Mouse (Mus musculus): Measurements from ENCODE around the gene Pip4k2b. TPM values are rescaled to one million over a fixed set of nuclear protein-coding genes. Genes with fewer than 3 reads are reported as not detected.

The Pip4k2b gene
- polyA plus RNA-seq, 1 experiment from 2014 or later: 1.8 TPM

DNA sequence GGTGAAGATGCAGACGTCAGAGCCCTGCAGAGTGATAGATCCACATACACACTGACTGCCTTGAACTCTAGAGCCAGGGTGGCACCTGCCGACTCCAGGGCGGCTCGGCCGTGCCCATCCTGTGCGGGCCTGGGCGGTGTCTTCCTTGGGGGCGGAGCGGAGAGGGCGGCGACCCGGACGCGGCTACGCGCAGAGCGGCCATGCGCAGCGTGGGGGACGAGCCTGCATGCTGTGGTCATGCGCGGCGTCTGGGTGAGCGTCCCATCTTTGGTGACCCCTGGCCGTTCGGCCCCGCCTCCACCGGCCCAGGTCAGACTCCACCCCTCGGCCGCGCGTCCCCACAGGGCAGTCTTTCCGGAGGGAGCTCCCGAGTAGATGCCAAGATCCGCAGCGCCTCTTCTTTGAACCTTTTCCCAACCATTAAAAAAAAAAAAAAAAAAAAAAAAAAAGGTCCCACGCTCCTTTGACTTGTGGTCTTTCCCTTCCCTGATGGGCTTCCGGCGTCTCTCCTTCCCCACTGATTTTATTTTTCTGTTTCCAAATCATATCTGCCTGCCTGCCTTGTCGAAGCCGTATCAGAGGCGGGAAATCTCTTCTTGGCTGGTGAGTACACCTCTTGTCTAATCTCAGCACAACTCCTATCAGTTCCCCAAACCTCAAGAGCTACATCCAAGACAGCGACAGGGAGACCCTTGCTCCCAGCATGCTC is 58.7 kb downstream of the Pip4k2b start, which contains the start of gene Cisd3:
Cisd3 (plus strand) TSS at position 214 of the 709 bp plus-strand sequence.
- peak within 1 kb of the TSS; percentile 92 for H3K27ac ChIP-seq
- peak within 1 kb of the TSS; percentile 32 for H3K4me3 ChIP-seq
- H3K9me3 ChIP-seq: no peaks in the 10 kb centered on the region
- peak; percentile 87 for ATAC-seq (ENCODE audit: borderline replicate concordance, extremely low read depth, low FRiP score, low TSS enrichment)
- WGBS: under 1% methylated on average over 43 of the region's 43 CpGs
- H3K27me3 ChIP-seq: no peaks in the 10 kb centered on the region
- peak within 1 kb of the TSS; percentile 43 for H3K9ac ChIP-seq
- peak within 1 kb of the TSS; percentile 67 for H3K4me2 ChIP-seq
- peaks cover 35% of the 10 kb centered on the region for H3K36me3 ChIP-seq
- H3K4me1 ChIP-seq: peaks cover 57% of the 10 kb centered on the region

DNA sequence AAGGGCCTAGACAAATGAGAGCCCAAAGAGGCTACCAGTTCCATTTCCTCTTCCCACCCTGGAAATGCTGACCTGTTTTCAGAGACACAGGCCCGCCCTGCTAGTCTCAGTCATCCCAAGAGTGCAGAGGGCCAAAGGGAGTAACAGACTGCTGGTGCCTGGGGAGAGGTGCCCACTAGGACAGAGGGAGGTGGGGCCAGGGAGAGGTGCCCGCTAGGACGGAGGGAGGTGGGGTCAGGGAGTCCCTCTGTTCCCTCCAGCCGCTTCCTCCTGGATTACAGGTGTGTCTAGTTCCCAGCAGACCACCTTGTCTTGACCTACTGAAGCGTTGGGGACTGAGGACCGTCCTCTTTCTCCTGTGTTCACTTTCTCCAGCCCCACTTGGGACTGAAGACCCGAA is 59.7 kb downstream of the Pip4k2b start:
- Histone ChIP-seq H3K4me1 (peaks cover 66% of the 10 kb centered on the region), H3K4me3 (no peak overlapping the region), H3K9me3 (no peaks in the 10 kb centered on the region), H3K27me3 (no peaks in the 10 kb centered on the region), H3K4me2 (no peak overlapping the region), H3K36me3 (peaks cover 29% of the 10 kb centered on the region), H3K9ac (no peak overlapping the region), H3K27ac (peak overlapping the region; percentile 92)
- WGBS: 28% methylated on average over 7 of the region's 7 CpGs
- no peak for ATAC-seq (ENCODE audit: borderline replicate concordance, extremely low read depth, low FRiP score, low TSS enrichment)

- Histone ChIP-seq H3K4me1 (peaks cover 66% of the 10 kb centered on the region), H3K4me2 (no peak overlapping the region), H3K9ac (no peak overlapping the region), H3K27ac (peak overlapping the region; percentile 92), H3K27me3 (no peaks in the 10 kb centered on the region), H3K36me3 (peaks cover 31% of the 10 kb centered on the region), H3K4me3 (no peak overlapping the region), H3K9me3 (no peaks in the 10 kb centered on the region)
- WGBS: 75% methylated on average over 6 of the region's 6 CpGs
- no peak for ATAC-seq (ENCODE audit: borderline replicate concordance, extremely low read depth, low FRiP score, low TSS enrichment)
Observed at GRCm38 (mm10) chr11:97684063-97684680, 60.3 kb downstream of the Pip4k2b start.

DNA sequence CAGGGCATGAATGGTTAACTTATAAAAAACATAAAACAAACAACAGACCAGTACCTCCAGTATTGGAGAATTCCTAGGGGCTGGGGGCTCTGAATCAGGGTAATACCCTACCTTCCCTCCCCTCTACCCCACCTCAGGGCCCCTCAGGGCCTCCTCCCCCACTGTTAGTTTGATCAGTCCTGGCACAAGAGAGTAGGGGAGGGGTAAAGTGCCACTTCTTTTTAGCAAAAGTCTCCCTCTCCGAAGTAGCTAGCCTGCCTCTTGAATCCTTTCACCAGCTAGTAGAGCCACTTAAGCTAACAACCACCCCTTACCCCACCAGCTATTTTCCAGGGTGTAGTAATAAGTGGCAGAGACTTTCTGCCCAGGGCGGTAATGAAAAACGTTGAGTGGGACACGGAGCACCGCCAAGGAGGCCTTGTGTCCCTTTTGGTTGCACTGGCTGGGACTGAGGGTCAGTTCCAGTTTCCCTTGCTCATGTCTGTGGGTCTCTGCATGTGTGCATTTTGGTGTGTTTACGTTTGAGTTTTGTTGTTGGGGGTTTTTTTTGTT is 61.9 kb downstream of the Pip4k2b start:
- peak; percentile 47 for ATAC-seq (ENCODE audit: borderline replicate concordance, extremely low read depth, low FRiP score, low TSS enrichment)
- H3K4me2 ChIP-seq: peak overlapping the region; percentile 18

GRCm38 (mm10) chr11:97680430-97680829 is 64.1 kb downstream of the Pip4k2b start:
- Histone ChIP-seq H3K27me3 (no peaks in the 10 kb centered on the region), H3K36me3 (peaks cover 52% of the 10 kb centered on the region), H3K27ac (peak overlapping the region; percentile 92), H3K4me1 (peaks cover 76% of the 10 kb centered on the region), H3K9me3 (no peaks in the 10 kb centered on the region), H3K9ac (no peak overlapping the region), H3K4me3 (no peak overlapping the region), H3K4me2 (peak overlapping the region; percentile 16; the same call in 1 of the 2 replicates)
- 54% methylated on average over 12 of the region's 12 CpGs for WGBS
- no peak for ATAC-seq (ENCODE audit: borderline replicate concordance, extremely low read depth, low FRiP score, low TSS enrichment)

More for the DNA sequence above, 61.9 kb downstream of the Pip4k2b start:
- H3K9me3 ChIP-seq: no peaks in the 10 kb centered on the region
- H3K4me1 ChIP-seq: peaks cover 75% of the 10 kb centered on the region
- WGBS: 58% methylated on average over 6 of the region's 6 CpGs
- no peak overlapping the region for H3K4me3 ChIP-seq
- H3K27me3 ChIP-seq: no peaks in the 10 kb centered on the region
- H3K36me3 ChIP-seq: peaks cover 37% of the 10 kb centered on the region
- H3K9ac ChIP-seq: no peak overlapping the region
- H3K27ac ChIP-seq: peak overlapping the region; percentile 92

DNA sequence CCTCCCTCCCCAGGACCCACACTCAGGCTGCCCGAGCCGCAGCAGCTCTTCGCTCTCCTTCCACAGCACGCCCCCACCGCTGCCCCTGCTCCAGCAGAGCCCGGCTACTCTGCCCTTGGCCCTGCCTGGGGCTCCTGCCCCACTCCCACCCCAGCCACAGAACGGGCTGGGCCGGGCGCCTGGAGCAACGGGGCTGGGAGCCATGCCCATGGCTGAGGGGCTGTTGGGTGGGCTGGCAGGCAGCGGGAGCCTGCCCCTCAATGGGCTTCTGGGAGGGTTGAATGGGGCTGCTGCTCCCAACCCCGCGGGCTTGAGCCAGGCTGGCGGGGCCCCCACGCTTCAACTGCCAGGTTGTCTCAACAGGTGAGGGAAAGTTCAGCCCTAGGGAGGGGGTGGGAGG is 66.2 kb downstream of the Pip4k2b start:
- Histone ChIP-seq H3K36me3 (peaks cover 72% of the 10 kb centered on the region), H3K27ac (no peak overlapping the region), H3K9me3 (no peaks in the 10 kb centered on the region), H3K4me1 (peaks cover 55% of the 10 kb centered on the region), H3K4me2 (no peak overlapping the region), H3K9ac (no peak overlapping the region), H3K4me3 (no peak overlapping the region), H3K27me3 (no peaks in the 10 kb centered on the region)
- ATAC-seq (ENCODE audit: borderline replicate concordance, extremely low read depth, low FRiP score, low TSS enrichment): no peak
- 80% methylated on average over 15 of the region's 15 CpGs for WGBS

- H3K27ac ChIP-seq: no peak overlapping the region
- no peak overlapping the region for H3K4me2 ChIP-seq
- peaks cover 53% of the 10 kb centered on the region for H3K4me1 ChIP-seq
- 52% methylated on average over 8 of the region's 8 CpGs for whole genome bisulfite sequencing
- no peak for ATAC-seq (ENCODE audit: borderline replicate concordance, extremely low read depth, low FRiP score, low TSS enrichment)
- H3K9me3 ChIP-seq: no peaks in the 10 kb centered on the region
- no peaks in the 10 kb centered on the region for H3K27me3 ChIP-seq
- no peak overlapping the region for H3K9ac ChIP-seq
- peaks cover 74% of the 10 kb centered on the region for H3K36me3 ChIP-seq
- no peak overlapping the region for H3K4me3 ChIP-seq
Observed at GRCm38 (mm10) chr11:97677842-97678241, 66.7 kb downstream of the Pip4k2b start.

- Histone ChIP-seq H3K36me3 (peaks cover 78% of the 10 kb centered on the region), H3K4me3 (no peak overlapping the region), H3K27me3 (no peaks in the 10 kb centered on the region), H3K4me2 (no peak overlapping the region), H3K27ac (no peak overlapping the region), H3K9me3 (no peaks in the 10 kb centered on the region), H3K4me1 (peaks cover 52% of the 10 kb centered on the region), H3K9ac (no peak overlapping the region)
- WGBS: 55% methylated on average over 15 of the region's 15 CpGs
- ATAC-seq (ENCODE audit: borderline replicate concordance, extremely low read depth, low FRiP score, low TSS enrichment): no peak
Observed at GRCm38 (mm10) chr11:97677381-97677780, 67.1 kb downstream of the Pip4k2b start.

GRCm38 (mm10) chr11:97676050-97676754 is 68.3 kb downstream of the Pip4k2b start:
- Histone ChIP-seq H3K27me3 (no peaks in the 10 kb centered on the region), H3K4me3 (no peak overlapping the region), H3K9ac (no peak overlapping the region), H3K4me1 (peaks cover 40% of the 10 kb centered on the region), H3K27ac (peak overlapping the region; percentile 7; the same call in 1 of the 2 replicates), H3K4me2 (no peak overlapping the region), H3K36me3 (peaks cover 79% of the 10 kb centered on the region), H3K9me3 (no peaks in the 10 kb centered on the region)
- ATAC-seq (ENCODE audit: borderline replicate concordance, extremely low read depth, low FRiP score, low TSS enrichment): 0 out of 2 replicates have a peak, but pooled peaks have one; percentile 15
- WGBS: 63% methylated on average over 15 of the region's 15 CpGs

GRCm38 (mm10) chr11:97673148-97673547 is 71.4 kb downstream of the Pip4k2b start:
- Histone ChIP-seq H3K4me1 (peaks cover 50% of the 10 kb centered on the region), H3K9ac (no peak overlapping the region), H3K9me3 (no peaks in the 10 kb centered on the region), H3K4me3 (no peak overlapping the region), H3K4me2 (no peak overlapping the region), H3K36me3 (peaks cover 69% of the 10 kb centered on the region), H3K27ac (no peak overlapping the region), H3K27me3 (no peaks in the 10 kb centered on the region)
- WGBS: 72% methylated on average over 11 of the region's 11 CpGs
- no peak for ATAC-seq (ENCODE audit: borderline replicate concordance, extremely low read depth, low FRiP score, low TSS enrichment)

- Histone ChIP-seq H3K9ac (no peak overlapping the region), H3K9me3 (no peaks in the 10 kb centered on the region), H3K4me1 (peaks cover 37% of the 10 kb centered on the region), H3K36me3 (peaks cover 69% of the 10 kb centered on the region), H3K4me3 (no peak overlapping the region), H3K27me3 (no peaks in the 10 kb centered on the region), H3K4me2 (no peak overlapping the region), H3K27ac (no peak overlapping the region)
- ATAC-seq (ENCODE audit: borderline replicate concordance, extremely low read depth, low FRiP score, low TSS enrichment): no peak
- WGBS: 58% methylated on average over 2 of the region's 2 CpGs
Observed at GRCm38 (mm10) chr11:97671177-97671527, 73.4 kb downstream of the Pip4k2b start.
